Mouse (Mus musculus): Measurements from ENCODE around the gene Cdc25a. TPM values are rescaled to one million over a fixed set of nuclear protein-coding genes. Genes with fewer than 3 reads are reported as not detected.

Cdc25a gene
- polyA plus RNA-seq, 1 experiment from 2014 or later: 8.6 TPM

DNA sequence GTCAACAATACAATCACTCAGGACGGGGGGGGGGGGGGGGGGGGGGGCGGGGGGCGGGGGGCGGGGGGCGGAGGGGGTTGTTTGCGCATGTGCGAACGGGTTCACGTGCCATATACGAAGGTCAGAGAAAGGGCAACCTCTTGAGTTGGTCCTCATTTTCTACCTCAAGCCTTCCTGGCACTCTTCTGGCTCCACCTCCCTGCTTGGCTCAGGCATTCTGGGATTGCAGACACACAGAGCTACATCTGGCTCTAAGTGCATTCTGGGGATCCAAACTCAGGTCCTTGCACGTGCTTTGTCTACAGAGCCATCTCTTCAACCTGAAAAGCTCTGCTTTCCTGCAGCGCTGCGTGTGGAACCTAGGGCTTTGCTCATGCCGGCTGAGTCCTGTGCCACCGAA is 24.0 kb downstream of the Cdc25a start:
- Histone ChIP-seq H3K27me3 (ENCODE audit: control insufficient read depth, insufficient read depth, low read length) (no peaks in the 10 kb centered on the region), H3K4me1 (ENCODE audit: control insufficient read depth, insufficient read depth, low read length) (no peaks in the 10 kb centered on the region), H3K36me3 (ENCODE audit: control insufficient read depth, insufficient read depth, low read length) (no peaks in the 10 kb centered on the region), H3K4me2 (ENCODE audit: low read depth, low read length) (no peak overlapping the region), H3K4me3 (ENCODE audit: low read depth, low read length) (no peak overlapping the region), H3K27ac (ENCODE audit: low read depth, low read length) (no peak overlapping the region), H3K9me3 (ENCODE audit: control insufficient read depth, low read length) (no peaks in the 10 kb centered on the region), H3K9ac (replicated peaks; ENCODE audit: low read depth, low read length) (no peak overlapping the region)
- 47% methylated on average over 13 of the region's 15 CpGs for WGBS
- ATAC-seq (ENCODE audit: low read depth): no peak

DNA sequence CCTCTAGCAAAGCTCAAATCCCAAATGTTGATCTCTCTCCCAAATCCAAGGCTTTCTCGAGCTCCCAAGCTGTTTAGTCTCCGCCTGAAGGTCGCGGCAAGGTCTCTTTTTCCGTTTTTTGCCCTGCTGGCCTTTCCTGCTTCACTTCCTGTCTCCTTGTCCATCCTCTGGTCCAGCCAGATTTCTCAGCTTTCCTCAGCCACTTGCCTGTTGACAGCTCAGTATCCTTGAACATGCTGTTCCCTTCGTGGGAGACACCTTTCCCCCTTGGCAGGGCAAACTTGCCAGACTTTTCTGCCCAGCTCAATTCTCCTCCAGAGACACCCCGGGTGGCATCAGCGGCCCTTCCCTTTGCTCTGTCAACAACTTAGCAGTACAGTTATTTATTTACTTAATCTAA is 24.4 kb downstream of the Cdc25a start:
- H3K4me2 ChIP-seq (ENCODE audit: low read depth, low read length): no peak overlapping the region
- no peaks in the 10 kb centered on the region for H3K36me3 ChIP-seq (ENCODE audit: control insufficient read depth, insufficient read depth, low read length)
- no peak overlapping the region for H3K9ac ChIP-seq (replicated peaks; ENCODE audit: low read depth, low read length)
- WGBS: 73% methylated on average over 8 of the region's 8 CpGs
- H3K4me1 ChIP-seq (ENCODE audit: control insufficient read depth, insufficient read depth, low read length): no peaks in the 10 kb centered on the region
- no peaks in the 10 kb centered on the region for H3K27me3 ChIP-seq (ENCODE audit: control insufficient read depth, insufficient read depth, low read length)
- H3K9me3 ChIP-seq (ENCODE audit: control insufficient read depth, low read length): no peaks in the 10 kb centered on the region
- no peak overlapping the region for H3K27ac ChIP-seq (ENCODE audit: low read depth, low read length)
- H3K4me3 ChIP-seq (ENCODE audit: low read depth, low read length): no peak overlapping the region
- ATAC-seq (ENCODE audit: low read depth): no peak

- WGBS: 92% methylated on average over 3 of the region's 3 CpGs
- no peak overlapping the region for H3K4me3 ChIP-seq (ENCODE audit: low read depth, low read length)
- H3K27me3 ChIP-seq (ENCODE audit: control insufficient read depth, insufficient read depth, low read length): no peaks in the 10 kb centered on the region
- no peaks in the 10 kb centered on the region for H3K36me3 ChIP-seq (ENCODE audit: control insufficient read depth, insufficient read depth, low read length)
- H3K9ac ChIP-seq (replicated peaks; ENCODE audit: low read depth, low read length): no peak overlapping the region
- no peaks in the 10 kb centered on the region for H3K4me1 ChIP-seq (ENCODE audit: control insufficient read depth, insufficient read depth, low read length)
- H3K27ac ChIP-seq (ENCODE audit: low read depth, low read length): no peak overlapping the region
- H3K9me3 ChIP-seq (ENCODE audit: control insufficient read depth, low read length): no peaks in the 10 kb centered on the region
- no peak overlapping the region for H3K4me2 ChIP-seq (ENCODE audit: low read depth, low read length)
- ATAC-seq (ENCODE audit: low read depth): no peak
These were observed 25.2 kb downstream of the Cdc25a start for GRCm38 (mm10) chr9:109900604-109901003.

DNA sequence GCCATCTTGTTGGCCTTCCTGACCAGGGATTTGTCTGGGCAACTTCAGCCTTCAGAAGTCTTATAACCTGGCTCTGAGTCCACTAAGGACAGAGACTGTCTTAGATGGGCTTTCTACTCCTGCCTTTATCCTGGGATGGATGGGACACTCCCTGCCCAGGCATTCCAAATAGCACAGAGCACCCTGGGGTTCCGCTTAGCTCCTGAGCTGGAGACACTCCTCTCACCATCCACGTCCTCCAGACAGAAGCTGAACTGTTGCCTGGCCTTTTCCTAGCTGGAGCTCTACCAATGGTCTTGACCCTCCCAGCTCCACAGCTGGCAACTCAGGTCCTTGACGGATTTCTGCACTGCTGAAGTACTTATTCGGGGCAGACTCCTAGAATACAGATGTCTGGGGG is 26.9 kb downstream of the Cdc25a start:
- Histone ChIP-seq H3K9me3 (ENCODE audit: control insufficient read depth, low read length) (no peaks in the 10 kb centered on the region), H3K27me3 (ENCODE audit: control insufficient read depth, insufficient read depth, low read length) (no peaks in the 10 kb centered on the region), H3K27ac (ENCODE audit: low read depth, low read length) (no peak overlapping the region), H3K4me2 (ENCODE audit: low read depth, low read length) (no peak overlapping the region), H3K9ac (replicated peaks; ENCODE audit: low read depth, low read length) (no peak overlapping the region), H3K4me1 (ENCODE audit: control insufficient read depth, insufficient read depth, low read length) (no peaks in the 10 kb centered on the region), H3K4me3 (ENCODE audit: low read depth, low read length) (no peak overlapping the region), H3K36me3 (ENCODE audit: control insufficient read depth, insufficient read depth, low read length) (no peaks in the 10 kb centered on the region)
- ATAC-seq (ENCODE audit: low read depth): no peak
- WGBS: 56% methylated on average over 4 of the region's 4 CpGs

DNA sequence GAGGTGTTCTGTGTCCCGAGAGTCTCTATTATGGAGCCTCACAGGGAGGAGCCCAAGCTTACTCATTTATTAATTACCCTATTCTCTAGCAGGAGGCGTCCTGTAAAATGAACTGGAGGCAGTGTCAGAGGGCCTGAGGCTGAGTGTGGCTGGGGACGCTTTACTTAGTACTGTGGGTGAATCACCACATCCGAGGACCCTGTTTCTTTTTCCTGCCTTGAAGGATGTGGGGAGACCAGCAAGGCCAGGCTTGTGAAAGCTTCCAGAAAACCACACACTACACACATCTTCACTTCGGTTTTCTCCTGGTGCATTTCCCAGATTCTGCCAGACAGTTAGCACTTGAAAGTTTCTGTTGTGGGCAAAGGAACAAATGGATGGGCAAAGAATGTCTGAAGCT is 27.4 kb downstream of the Cdc25a start:
- Histone ChIP-seq H3K9me3 (ENCODE audit: control insufficient read depth, low read length) (no peaks in the 10 kb centered on the region), H3K4me3 (ENCODE audit: low read depth, low read length) (no peak overlapping the region), H3K4me2 (ENCODE audit: low read depth, low read length) (no peak overlapping the region), H3K27ac (ENCODE audit: low read depth, low read length) (no peak overlapping the region), H3K27me3 (ENCODE audit: control insufficient read depth, insufficient read depth, low read length) (no peaks in the 10 kb centered on the region), H3K9ac (replicated peaks; ENCODE audit: low read depth, low read length) (no peak overlapping the region), H3K4me1 (ENCODE audit: control insufficient read depth, insufficient read depth, low read length) (no peaks in the 10 kb centered on the region), H3K36me3 (ENCODE audit: control insufficient read depth, insufficient read depth, low read length) (no peaks in the 10 kb centered on the region)
- ATAC-seq (ENCODE audit: low read depth): no peak
- 54% methylated on average over 5 of the region's 5 CpGs for WGBS

DNA sequence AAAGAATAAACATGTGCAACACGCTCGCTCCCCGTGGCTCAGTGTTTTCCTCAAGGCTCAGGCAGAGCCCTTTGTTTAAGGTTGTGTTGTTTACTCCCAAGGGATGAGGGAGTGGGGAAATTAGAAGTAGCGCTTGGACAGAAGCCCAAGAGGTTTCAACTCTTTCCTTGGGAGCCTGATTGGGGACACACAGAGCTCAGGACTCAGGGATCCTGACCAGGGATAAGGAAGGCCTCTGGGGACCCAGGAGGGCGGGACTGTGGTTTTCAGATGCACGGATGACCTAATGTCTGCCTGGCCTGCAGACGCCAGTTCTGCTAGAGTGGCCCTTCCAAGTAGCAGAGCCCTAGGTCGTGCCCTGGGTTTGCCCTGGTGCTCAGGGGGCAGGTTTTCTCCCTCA is 31.9 kb downstream of the Cdc25a start:
- H3K4me1 ChIP-seq (ENCODE audit: control insufficient read depth, insufficient read depth, low read length): no peaks in the 10 kb centered on the region
- H3K27ac ChIP-seq (ENCODE audit: low read depth, low read length): no peak overlapping the region
- no peak for ATAC-seq (ENCODE audit: low read depth)
- 65% methylated on average over 8 of the region's 8 CpGs for WGBS
- H3K9ac ChIP-seq (replicated peaks; ENCODE audit: low read depth, low read length): no peak overlapping the region
- no peak overlapping the region for H3K4me2 ChIP-seq (ENCODE audit: low read depth, low read length)
- H3K4me3 ChIP-seq (ENCODE audit: low read depth, low read length): no peak overlapping the region
- H3K27me3 ChIP-seq (ENCODE audit: control insufficient read depth, insufficient read depth, low read length): no peaks in the 10 kb centered on the region
- no peaks in the 10 kb centered on the region for H3K9me3 ChIP-seq (ENCODE audit: control insufficient read depth, low read length)
- no peaks in the 10 kb centered on the region for H3K36me3 ChIP-seq (ENCODE audit: control insufficient read depth, insufficient read depth, low read length)

- Histone ChIP-seq H3K27ac (ENCODE audit: low read depth, low read length) (no peak overlapping the region), H3K27me3 (ENCODE audit: control insufficient read depth, insufficient read depth, low read length) (no peaks in the 10 kb centered on the region), H3K9me3 (ENCODE audit: control insufficient read depth, low read length) (no peaks in the 10 kb centered on the region), H3K36me3 (ENCODE audit: control insufficient read depth, insufficient read depth, low read length) (no peaks in the 10 kb centered on the region), H3K4me2 (ENCODE audit: low read depth, low read length) (no peak overlapping the region), H3K4me1 (ENCODE audit: control insufficient read depth, insufficient read depth, low read length) (no peaks in the 10 kb centered on the region), H3K4me3 (ENCODE audit: low read depth, low read length) (no peak overlapping the region), H3K9ac (replicated peaks; ENCODE audit: low read depth, low read length) (no peak overlapping the region)
- WGBS: 85% methylated on average over 6 of the region's 6 CpGs
- no peak for ATAC-seq (ENCODE audit: low read depth)
These were observed 32.5 kb downstream of the Cdc25a start for GRCm38 (mm10) chr9:109907774-109908465.

DNA sequence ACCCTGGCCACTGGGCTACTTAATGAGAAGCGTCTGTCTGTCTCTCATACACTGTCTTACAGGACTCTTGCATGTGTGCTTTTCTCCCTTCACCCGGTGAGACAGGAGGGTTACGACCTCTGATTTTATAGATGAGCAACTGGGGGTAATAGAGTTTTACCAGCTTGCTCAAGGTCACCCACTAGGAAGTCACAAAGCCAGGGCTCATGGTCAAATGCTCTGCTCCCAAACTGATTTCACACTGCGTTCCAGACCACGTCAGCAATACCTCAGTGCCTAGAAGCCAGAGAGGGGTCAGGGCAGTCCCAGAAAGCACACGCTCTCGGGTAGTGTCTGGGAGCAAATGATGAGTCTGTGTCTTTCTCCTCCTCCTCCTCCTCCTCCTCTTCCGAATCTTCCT is 33.7 kb downstream of the Cdc25a start:
- no peaks in the 10 kb centered on the region for H3K4me1 ChIP-seq (ENCODE audit: control insufficient read depth, insufficient read depth, low read length)
- 71% methylated on average over 8 of the region's 8 CpGs for WGBS
- no peaks in the 10 kb centered on the region for H3K27me3 ChIP-seq (ENCODE audit: control insufficient read depth, insufficient read depth, low read length)
- ATAC-seq (ENCODE audit: low read depth): no peak
- H3K4me2 ChIP-seq (ENCODE audit: low read depth, low read length): no peak overlapping the region
- H3K27ac ChIP-seq (ENCODE audit: low read depth, low read length): no peak overlapping the region
- H3K9me3 ChIP-seq (ENCODE audit: control insufficient read depth, low read length): no peaks in the 10 kb centered on the region
- no peaks in the 10 kb centered on the region for H3K36me3 ChIP-seq (ENCODE audit: control insufficient read depth, insufficient read depth, low read length)
- H3K4me3 ChIP-seq (ENCODE audit: low read depth, low read length): no peak overlapping the region
- H3K9ac ChIP-seq (replicated peaks; ENCODE audit: low read depth, low read length): no peak overlapping the region

GRCm38 (mm10) chr9:109909926-109910325 is 34.5 kb downstream of the Cdc25a start:
- Histone ChIP-seq H3K27ac (ENCODE audit: low read depth, low read length) (no peak overlapping the region), H3K4me3 (ENCODE audit: low read depth, low read length) (no peak overlapping the region), H3K36me3 (ENCODE audit: control insufficient read depth, insufficient read depth, low read length) (no peaks in the 10 kb centered on the region), H3K9ac (replicated peaks; ENCODE audit: low read depth, low read length) (no peak overlapping the region), H3K27me3 (ENCODE audit: control insufficient read depth, insufficient read depth, low read length) (no peaks in the 10 kb centered on the region), H3K9me3 (ENCODE audit: control insufficient read depth, low read length) (no peaks in the 10 kb centered on the region), H3K4me1 (ENCODE audit: control insufficient read depth, insufficient read depth, low read length) (no peaks in the 10 kb centered on the region), H3K4me2 (ENCODE audit: low read depth, low read length) (no peak overlapping the region)
- ATAC-seq (ENCODE audit: low read depth): no peak
- WGBS: 97% methylated on average over 4 of the region's 4 CpGs
